Mouse (Mus musculus) testis, adult 2 months (tissue): ENCODE data around the gene A030014E15Rik. TPM values are rescaled to one million over a fixed set of nuclear protein-coding genes. Genes with fewer than 3 reads are reported as not detected.

Experiments
- H3K27ac ChIP-seq: fragments of 200-500 bp; 2 replicates; pipeline ENCODE4 v1.5.1; 2012; ENCODE audit warnings: low read depth, low read length; ENCODE audit not compliant: control insufficient read depth, insufficient read depth
- H3K27me3 ChIP-seq: fragments of 200-500 bp; 2 replicates; pipeline ENCODE4 v1.6.1; 2012; ENCODE audit warnings: mild to moderate bottlenecking, low read length, moderate library complexity; ENCODE audit not compliant: control insufficient read depth, insufficient read depth
- H3K36me3 ChIP-seq: fragments of 200-500 bp; 2 replicates; pipeline ENCODE4 v1.6.1; 2012; ENCODE audit warnings: mild to moderate bottlenecking, low read length; ENCODE audit not compliant: control insufficient read depth, insufficient read depth
- H3K4me1 ChIP-seq: fragments of 200-500 bp; 2 replicates; pipeline ENCODE4 v1.6.1; 2012; ENCODE audit warnings: low read length; ENCODE audit not compliant: control insufficient read depth, insufficient read depth
- H3K4me3 ChIP-seq: fragments of 200-500 bp; 2 replicates; pipeline ENCODE4 v1.5.1; 2012; ENCODE audit warnings: low read depth, mild to moderate bottlenecking, low read length, moderate library complexity, mixed read lengths; ENCODE audit not compliant: control insufficient read depth
- CTCF ChIP-seq: fragments of 200-500 bp; IDR thresholded peaks from 2 replicates; pipeline ENCODE4 v1.5.1; 2012; ENCODE audit warnings: low read depth, mild to moderate bottlenecking, inconsistent platforms, low read length, moderate library complexity; ENCODE audit not compliant: control insufficient read depth, insufficient read depth, insufficient replicate concordance
- POLR2A ChIP-seq: fragments of 200-500 bp; IDR thresholded peaks from 2 replicates; pipeline ENCODE4 v1.6.1; 2012; ENCODE audit warnings: low read depth, mild to moderate bottlenecking, inconsistent platforms, low read length, moderate library complexity; ENCODE audit not compliant: control insufficient read depth
- polyA plus RNA-seq: library from polyadenylated mRNA; depleted of rRNA; stranded (reverse); fragments of >200 nt; gene quantifications from 2 replicates; pipeline ENCODE4 v1.2.3, GENCODE M21; 2012; rRNA removed

Gene A030014E15Rik
- polyA plus RNA-seq, 1 experiment = not detected

GRCm38 (mm10) chr1:82959870-82960385 lies 35.2 kb downstream of the A030014E15Rik start, which contains the start of gene Gm47955:
TSS of gene Gm47955 (plus strand) at chr1:82960286.
- TF ChIP-seq POLR2A = no peak

GRCm38 (mm10) chr1:82966413-82966812 lies 41.7 kb downstream of the A030014E15Rik start:
- TF ChIP-seq CTCF (no peak), POLR2A (no peak)
- no peaks in the 10 kb centered on the region for H3K36me3 ChIP-seq
- no peaks in the 10 kb centered on the region for H3K27me3 ChIP-seq
- no peak overlapping the region for H3K27ac ChIP-seq
- no peak overlapping the region for H3K4me3 ChIP-seq
- no peaks in the 10 kb centered on the region for H3K4me1 ChIP-seq

More at GRCm38 (mm10) chr1:82959870-82960385, 35.2 kb downstream of the A030014E15Rik start, which contains the start of gene Gm47955:
- no peak within 1 kb of the TSS for H3K27ac ChIP-seq
- H3K27me3 ChIP-seq = no peaks in the 10 kb centered on the region
- no peaks in the 10 kb centered on the region for H3K36me3 ChIP-seq
- H3K4me3 ChIP-seq = peak within 1 kb of the TSS; percentile 58
- H3K4me1 ChIP-seq = no peaks in the 10 kb centered on the region

- no peak for TF ChIP-seq POLR2A
- TF ChIP-seq CTCF = no peak
- no peaks in the 10 kb centered on the region for H3K4me1 ChIP-seq
- H3K4me3 ChIP-seq = no peak overlapping the region
- H3K36me3 ChIP-seq = no peaks in the 10 kb centered on the region
- no peak overlapping the region for H3K27ac ChIP-seq
- H3K27me3 ChIP-seq = no peaks in the 10 kb centered on the region
Observed at GRCm38 (mm10) chr1:82972046-82972445, 47.3 kb downstream of the A030014E15Rik start.

- no peak for TF ChIP-seq POLR2A
- no peak for TF ChIP-seq CTCF
- Histone ChIP-seq H3K36me3 (no peaks in the 10 kb centered on the region), H3K27ac (no peak overlapping the region)
Observed at GRCm38 (mm10) chr1:82973244-82973643, 48.5 kb downstream of the A030014E15Rik start.

DNA sequence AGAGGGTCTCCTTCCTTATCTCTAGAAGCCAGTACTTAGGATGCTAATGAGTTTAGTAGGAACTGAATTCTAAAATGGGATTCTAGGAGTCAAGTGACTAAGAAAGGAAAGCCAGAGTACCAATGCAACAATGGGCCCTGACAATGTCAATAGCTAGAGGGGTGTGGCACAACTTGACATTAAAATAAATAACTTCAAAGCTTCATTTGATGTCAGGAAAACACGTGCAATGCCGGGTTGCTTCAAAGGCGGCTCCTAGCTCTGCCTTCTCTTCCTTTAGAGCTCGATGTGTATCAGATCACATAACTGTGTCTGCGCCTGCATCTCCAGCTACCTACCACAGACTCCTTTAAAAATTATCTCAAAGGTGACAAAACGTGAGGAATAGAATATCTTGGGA lies 49.2 kb downstream of the A030014E15Rik start:
- H3K4me3 ChIP-seq = no peak overlapping the region
- no peaks in the 10 kb centered on the region for H3K4me1 ChIP-seq
- TF ChIP-seq CTCF (no peak), POLR2A (no peak)
- H3K27ac ChIP-seq = no peak overlapping the region
- no peaks in the 10 kb centered on the region for H3K36me3 ChIP-seq
- H3K27me3 ChIP-seq = no peaks in the 10 kb centered on the region

More at GRCm38 (mm10) chr1:82973244-82973643, 48.5 kb downstream of the A030014E15Rik start:
- no peaks in the 10 kb centered on the region for H3K27me3 ChIP-seq
- H3K4me3 ChIP-seq = no peak overlapping the region
- no peaks in the 10 kb centered on the region for H3K4me1 ChIP-seq

DNA sequence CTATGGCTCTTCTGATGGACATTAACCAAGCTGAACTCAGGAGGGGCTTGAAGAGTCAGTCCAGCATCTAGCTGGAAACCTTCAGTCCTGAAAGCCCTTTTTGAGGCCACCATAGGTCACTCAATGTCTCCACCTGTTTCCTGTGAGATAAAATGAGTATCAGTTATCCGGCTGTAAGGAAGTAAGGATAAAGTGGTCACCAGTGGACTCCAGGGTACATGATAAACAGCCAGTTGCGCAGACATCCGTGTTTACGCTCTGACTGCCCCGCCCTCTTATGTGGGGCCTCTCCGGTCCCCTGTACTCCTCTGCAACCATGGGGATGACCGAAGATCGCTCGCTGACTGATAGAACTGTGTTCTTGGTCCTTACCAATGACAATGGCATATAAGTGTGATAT lies 49.6 kb downstream of the A030014E15Rik start:
- Histone ChIP-seq H3K27me3 (no peaks in the 10 kb centered on the region), H3K27ac (no peak overlapping the region), H3K4me1 (no peaks in the 10 kb centered on the region), H3K36me3 (no peaks in the 10 kb centered on the region), H3K4me3 (no peak overlapping the region)
- TF ChIP-seq POLR2A = no peak
- TF ChIP-seq CTCF = no peak

Other genes starting within 250 kb of the A030014E15Rik start
- gene Mff, start 200.0 kb upstream of the A030014E15Rik start, polyA plus RNA-seq = 167 and 199 TPM in 2 replicates
- not detected in 2 replicates for gene Tm4sf20, start 156.5 kb upstream of the A030014E15Rik start, polyA plus RNA-seq
- gene Gm47791, start 153.7 kb upstream of the A030014E15Rik start, polyA plus RNA-seq = not detected in 2 replicates
- gene Agfg1, start 85.4 kb upstream of the A030014E15Rik start, polyA plus RNA-seq = 145 and 150 TPM in 2 replicates
- gene A030005L19Rik, start 11.6 kb upstream of the A030014E15Rik start, polyA plus RNA-seq = 0.54 and 0.93 TPM in 2 replicates
- gene Gm6217, start 6.5 kb downstream of the A030014E15Rik start, polyA plus RNA-seq = not detected in 2 replicates
- not detected in 2 replicates for gene A030003K21Rik, start 18.5 kb downstream of the A030014E15Rik start, polyA plus RNA-seq
- gene Gm7544, start 31.1 kb downstream of the A030014E15Rik start, polyA plus RNA-seq = not detected in 2 replicates
- not detected in 2 replicates for gene Gm47955, start 35.4 kb downstream of the A030014E15Rik start, polyA plus RNA-seq
- not detected in 2 replicates for gene Gm47959, start 75.6 kb downstream of the A030014E15Rik start, polyA plus RNA-seq
- gene Slc19a3, start 113.5 kb downstream of the A030014E15Rik start, polyA plus RNA-seq = 0.10 and 0.17 TPM in 2 replicates
- not detected in 2 replicates for gene Krtap28-10, start 117.6 kb downstream of the A030014E15Rik start, polyA plus RNA-seq
- gene Gm47969, start 120.0 kb downstream of the A030014E15Rik start, polyA plus RNA-seq = not detected in 2 replicates
- not detected in 2 replicates for gene A030005K14Rik, start 134.5 kb downstream of the A030014E15Rik start, polyA plus RNA-seq
- gene Krtap28-13, start 136.0 kb downstream of the A030014E15Rik start, polyA plus RNA-seq = not detected in 2 replicates
- gene Ccl20, start 191.8 kb downstream of the A030014E15Rik start, polyA plus RNA-seq = not detected in 2 replicates
- gene Daw1, start 234.8 kb downstream of the A030014E15Rik start, polyA plus RNA-seq = 27.6 and 33.8 TPM in 2 replicates